Mouse (Mus musculus) embryonic facial prominence, embryonic 11.5 days (tissue): ENCODE measurements around the gene Gm10491. TPM values are rescaled to one million over a fixed set of nuclear protein-coding genes. Genes with fewer than 3 reads are reported as not detected.

Source experiments
- ATAC-seq: fragments of 200-750 bp; cut with Nextera tagmentation; replicated peaks from 2 replicates; pipeline ENCODE4 v1.8.0; 2017; ENCODE audit warnings: low read depth; ENCODE audit not compliant: insufficient number of reproducible peaks, low FRiP score, low TSS enrichment
- DNase-seq: peaks from one replicate; pipeline ENCODE4 v3.0.0-alpha.2; 2015; ENCODE audit warnings: low spot score
- H3K27ac ChIP-seq: fragments of 300-500 bp; sonication (generic); replicated peaks from 2 replicates; pipeline ENCODE4 v1.5.1; 2014; ENCODE audit warnings: mild to moderate bottlenecking, low read depth, low read length, control low read depth
- H3K27me3 ChIP-seq: fragments of 300-500 bp; sonication (generic); 2 replicates; pipeline ENCODE4 v1.6.1; 2014; ENCODE audit warnings: mild to moderate bottlenecking, low read length, moderate library complexity, mixed read lengths; ENCODE audit not compliant: control insufficient read depth, insufficient read depth
- H3K36me3 ChIP-seq: fragments of 300-500 bp; sonication (generic); replicated peaks from 2 replicates; pipeline ENCODE4 v1.6.1; 2014; ENCODE audit warnings: low read depth, mild to moderate bottlenecking, low read length, moderate library complexity, mixed read lengths; ENCODE audit not compliant: control insufficient read depth, insufficient read depth
- H3K4me1 ChIP-seq: fragments of 300-500 bp; sonication (generic); 2 replicates; pipeline ENCODE4 v1.6.1; 2014; ENCODE audit warnings: low read length, mixed read lengths; ENCODE audit not compliant: control insufficient read depth, insufficient read depth
- H3K4me2 ChIP-seq: fragments of 300-500 bp; sonication (generic); 2 replicates; pipeline ENCODE4 v1.6.1; 2014; ENCODE audit warnings: low read depth, mild to moderate bottlenecking, control low read depth, low read length, moderate library complexity
- H3K4me3 ChIP-seq: fragments of 300-500 bp; sonication (generic); 2 replicates; pipeline ENCODE4 v1.5.1; 2014; ENCODE audit warnings: low read depth, low read length, control low read depth
- H3K9ac ChIP-seq: fragments of 300-500 bp; sonication (generic); replicated peaks from 2 replicates; pipeline ENCODE4 v1.6.1; 2014; ENCODE audit warnings: mild to moderate bottlenecking, control low read depth, low read length
- H3K9me3 ChIP-seq: fragments of 300-500 bp; sonication (generic); replicated peaks from 2 replicates; pipeline ENCODE4 v1.6.1; 2016; ENCODE audit warnings: mild to moderate bottlenecking, low read length, inconsistent platforms, mixed read lengths; ENCODE audit not compliant: control insufficient read depth
- WGBS: fragments of 180-500 bp; shearing (Covaris S2); extraction: QIAGEN DNeasy Blood & Tissue Kit; methylation state at CpG from one replicate; pipeline ENCODE4 v1.1.7; 2014; 5-methylcytosine and 5-hydroxymethylcytosine counted together
- polyA plus RNA-seq: library from polyadenylated mRNA; unstranded; fragments of >200 nt; fragmentation: Nextera tagmentation; extraction: Ambion mirVana; gene quantifications from 2 replicates; pipeline ENCODE4 v1.2.1, GENCODE M21; 2014

The Gm10491 gene
- polyA plus RNA-seq, 1 experiment from 2014 or later = not detected

DNA sequence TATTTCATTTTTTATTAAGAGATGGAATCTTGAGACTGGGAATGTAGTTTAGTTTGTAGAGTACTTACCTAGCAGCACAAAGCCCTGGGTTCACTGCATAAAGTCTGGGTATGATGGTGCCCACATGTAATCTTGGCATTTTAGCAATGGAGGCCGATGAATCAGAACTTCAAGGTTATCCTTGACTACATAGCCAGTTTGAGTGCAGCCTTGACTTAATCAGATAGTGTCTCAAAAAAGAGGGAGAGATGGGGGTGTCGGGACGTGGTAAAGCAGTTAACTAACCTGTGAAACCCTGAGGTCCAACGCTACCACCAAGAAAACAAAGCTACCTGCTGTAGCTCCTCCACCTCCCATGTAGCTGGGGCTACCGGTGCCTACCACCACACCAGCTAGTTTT, 3.2 kb downstream of the Gm10491 start:
- DNase-seq (no peak), ATAC-seq (no peak)
- no peak overlapping the region for H3K4me2 ChIP-seq
- 94% methylated on average over 5 of the region's 5 CpGs for WGBS
- H3K27ac ChIP-seq = no peak overlapping the region
- no peaks in the 10 kb centered on the region for H3K36me3 ChIP-seq
- H3K9me3 ChIP-seq = no peaks in the 10 kb centered on the region
- no peak overlapping the region for H3K4me3 ChIP-seq
- no peaks in the 10 kb centered on the region for H3K4me1 ChIP-seq
- no peaks in the 10 kb centered on the region for H3K27me3 ChIP-seq
- H3K9ac ChIP-seq = no peak overlapping the region

DNA sequence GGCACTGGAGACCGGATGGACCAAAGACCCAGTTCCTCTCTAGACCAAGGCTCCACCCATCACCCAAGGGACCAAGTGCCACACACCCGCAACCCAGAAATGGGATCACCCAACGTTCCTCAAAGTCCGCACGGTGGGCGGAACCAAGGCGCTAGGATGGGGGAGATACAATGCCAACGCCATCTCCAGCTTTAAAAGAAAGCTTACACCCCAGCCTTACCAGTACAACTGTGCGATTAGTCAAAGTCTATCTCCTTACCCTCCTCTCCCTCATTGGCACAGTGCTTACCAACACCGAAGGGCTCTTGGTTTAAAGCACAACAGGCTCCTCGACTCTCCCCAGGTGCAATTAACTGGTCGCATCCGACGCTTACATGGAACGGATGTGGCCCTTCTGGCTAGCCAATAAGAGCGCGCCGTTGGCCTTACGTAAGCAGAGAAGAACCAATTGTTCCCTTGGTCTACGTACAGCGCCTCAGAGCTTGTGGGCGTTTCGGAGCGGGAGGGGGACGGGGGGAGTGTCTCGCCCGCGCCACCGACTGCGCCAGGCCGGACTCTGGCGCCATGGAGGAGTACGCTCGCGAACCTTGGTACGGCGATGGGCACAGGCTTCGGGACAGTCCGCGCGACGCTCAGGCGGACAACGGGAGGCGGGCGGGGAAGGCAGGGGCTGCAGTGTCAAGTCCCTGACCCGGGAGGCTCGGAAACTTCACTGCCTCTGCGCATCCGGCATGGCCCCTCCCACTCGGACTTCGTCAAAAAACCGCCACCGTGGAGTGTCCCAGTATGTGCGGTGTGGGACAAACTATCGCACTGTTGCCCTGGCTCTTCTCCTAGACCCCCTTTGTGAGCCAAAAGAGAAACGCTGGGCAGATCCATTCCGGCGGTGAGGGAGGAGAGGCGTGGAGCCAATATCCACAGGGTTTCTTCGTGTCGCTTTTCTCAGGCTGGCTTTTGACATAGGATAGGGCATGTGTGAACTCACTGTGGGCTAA, 8.5 kb downstream of the Gm10491 start, which contains the start of the genes Pqbp1 and Timm17b:
Gene Pqbp1 (minus strand): TSS at position 390 of the 995 bp plus-strand sequence.
Gene Timm17b (plus strand): TSS at position 478 of the 995 bp plus-strand sequence.
- no peaks in the 10 kb centered on the region for H3K27me3 ChIP-seq
- WGBS = 18% methylated on average over 55 of the region's 62 CpGs
- H3K4me2 ChIP-seq = peak within 1 kb of the TSS; percentile 41
- H3K36me3 ChIP-seq = no peaks in the 10 kb centered on the region
- no peaks in the 10 kb centered on the region for H3K4me1 ChIP-seq
- peak within 1 kb of the TSS; percentile 61 for H3K9ac ChIP-seq
- peak within 1 kb of the TSS; percentile 48 for H3K4me3 ChIP-seq
- 0 out of 2 replicates have a peak within 1 kb of the TSS, but pooled peaks have one; percentile 31 for H3K27ac ChIP-seq
- DNase-seq (peak; percentile 90), ATAC-seq (peak; percentile 98)
- H3K9me3 ChIP-seq = no peaks in the 10 kb centered on the region

DNA sequence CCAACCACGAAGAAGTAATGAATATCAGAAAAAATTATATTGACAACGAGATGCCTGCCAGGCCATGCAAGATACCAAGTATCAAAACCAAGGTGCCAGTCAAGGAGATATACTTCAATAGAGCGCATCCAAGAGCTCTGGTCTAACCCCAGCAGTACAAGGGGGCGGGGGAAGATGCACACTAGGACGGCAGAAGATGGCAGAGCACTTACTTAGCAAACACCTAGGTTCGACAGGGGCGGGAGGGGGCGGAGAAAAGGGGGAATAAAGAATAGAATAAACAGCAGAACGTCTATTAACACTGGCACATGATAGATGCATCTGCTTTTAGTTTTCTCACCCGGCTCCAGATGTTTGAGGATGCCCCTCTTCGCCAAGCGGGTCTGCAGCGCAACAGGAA, 9.4 kb downstream of the Gm10491 start:
- WGBS = 25% methylated on average over 12 of the region's 13 CpGs
- Histone ChIP-seq H3K9me3 (no peaks in the 10 kb centered on the region), H3K4me1 (no peaks in the 10 kb centered on the region), H3K4me3 (peak overlapping the region; percentile 48), H3K27ac (no peak overlapping the region), H3K9ac (peak overlapping the region; percentile 44), H3K36me3 (no peaks in the 10 kb centered on the region), H3K4me2 (peak overlapping the region; percentile 41), H3K27me3 (no peaks in the 10 kb centered on the region)
- ATAC-seq (no peak), DNase-seq (no peak)

DNA sequence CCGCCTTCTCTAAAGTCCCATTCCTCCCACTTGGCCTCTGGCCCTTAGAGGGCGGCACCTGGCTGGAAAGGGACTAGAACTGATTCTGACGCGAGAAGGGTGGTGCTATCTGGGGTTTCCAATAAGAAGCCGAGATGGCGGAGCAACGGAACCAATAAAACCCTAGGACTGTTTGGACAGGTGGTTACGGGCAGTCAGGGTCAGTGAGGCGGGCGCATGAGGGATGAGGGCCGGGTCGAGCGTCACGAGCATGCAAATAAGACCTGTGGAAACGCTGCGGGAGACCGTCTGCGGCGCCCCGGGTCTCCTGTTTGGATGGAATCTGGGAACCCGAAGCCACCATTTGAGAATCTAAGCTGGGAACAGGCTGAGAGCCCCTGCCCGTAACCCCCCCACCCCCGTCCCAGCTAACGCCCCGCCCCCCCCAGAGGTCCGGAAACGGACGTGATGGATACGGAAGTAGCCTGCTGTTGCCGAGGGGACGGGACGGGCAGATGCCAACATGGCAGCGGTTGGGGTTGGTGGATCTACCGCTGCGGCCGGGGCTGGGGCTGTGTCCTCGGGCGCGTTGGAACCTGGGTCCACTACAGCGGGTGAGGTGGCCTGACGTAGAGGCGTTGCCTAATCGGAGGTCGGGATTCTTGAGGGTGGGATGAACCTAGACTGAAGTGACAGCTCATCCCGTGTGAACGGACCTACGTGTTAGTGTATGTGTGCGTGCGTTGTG, 23.6 kb downstream of the Gm10491 start, which contains the start of gene Slc35a2:
Gene Slc35a2 (plus strand): TSS at position 188 of the 727 bp plus-strand sequence.
- no peaks in the 10 kb centered on the region for H3K4me1 ChIP-seq
- H3K27me3 ChIP-seq = no peaks in the 10 kb centered on the region
- H3K9me3 ChIP-seq = no peaks in the 10 kb centered on the region
- peak within 1 kb of the TSS; percentile 47 for H3K4me3 ChIP-seq
- peak within 1 kb of the TSS; percentile 17; the same call in 1 of the 2 replicates for H3K27ac ChIP-seq
- DNase-seq (peak; percentile 81), ATAC-seq (peak; percentile 85)
- no peaks in the 10 kb centered on the region for H3K36me3 ChIP-seq
- WGBS = 21% methylated on average over 49 of the region's 49 CpGs
- peak within 1 kb of the TSS; percentile 1 for H3K9ac ChIP-seq
- H3K4me2 ChIP-seq = peak within 1 kb of the TSS; percentile 44

DNA sequence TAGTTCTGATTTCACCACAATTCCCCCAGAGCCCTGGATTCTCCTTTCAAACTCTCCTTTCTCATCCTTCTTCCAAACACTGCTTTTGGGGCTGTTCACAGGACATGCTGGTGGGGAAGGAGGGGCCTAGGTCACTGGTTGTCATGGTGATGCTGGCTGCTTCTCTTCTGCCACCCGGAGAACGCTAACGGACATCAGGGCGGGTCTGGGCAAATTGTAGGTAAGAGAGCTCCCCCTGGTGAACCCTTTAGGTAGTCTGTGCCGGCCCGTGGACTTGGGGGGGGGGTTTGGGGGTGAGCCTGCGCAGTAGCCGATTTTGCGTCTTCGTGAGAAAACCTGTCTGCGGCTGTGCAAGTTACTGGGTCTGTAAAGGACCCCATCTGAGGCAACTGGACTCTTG, 27.8 kb downstream of the Gm10491 start:
- DNase-seq = peak; percentile 78
- H3K36me3 ChIP-seq = no peaks in the 10 kb centered on the region
- no peaks in the 10 kb centered on the region for H3K4me1 ChIP-seq
- H3K4me2 ChIP-seq = peak overlapping the region; percentile 21; the same call in 1 of the 2 replicates
- no peak overlapping the region for H3K9ac ChIP-seq
- 0 out of 2 replicates have a peak, but pooled peaks have one; percentile 31 for ATAC-seq
- 11% methylated on average over 11 of the region's 11 CpGs for WGBS
- no peak overlapping the region for H3K4me3 ChIP-seq
- no peaks in the 10 kb centered on the region for H3K27me3 ChIP-seq
- H3K27ac ChIP-seq = no peak overlapping the region
- no peaks in the 10 kb centered on the region for H3K9me3 ChIP-seq

DNA sequence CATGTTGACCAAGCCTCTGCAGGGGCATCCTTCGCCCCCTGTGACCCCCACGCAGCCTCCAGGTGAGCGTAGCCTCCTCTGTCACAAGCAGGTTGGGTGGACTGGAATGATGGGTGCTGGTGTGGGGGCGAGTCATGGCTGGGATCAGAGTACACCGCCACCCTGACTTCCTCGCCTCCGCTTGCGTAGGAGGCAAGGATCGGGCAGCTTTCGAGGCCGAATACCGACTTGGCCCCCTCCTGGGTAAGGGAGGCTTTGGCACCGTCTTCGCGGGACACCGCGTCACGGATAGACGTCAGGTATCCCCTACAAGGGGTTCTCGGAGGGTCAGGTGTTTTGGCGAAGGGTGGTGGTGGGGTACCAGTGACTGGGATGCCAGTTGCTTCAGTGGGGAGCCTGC, 29.1 kb downstream of the Gm10491 start:
- ATAC-seq (peak; percentile 31), DNase-seq (no peak)
- Histone ChIP-seq H3K27me3 (no peaks in the 10 kb centered on the region), H3K9me3 (no peaks in the 10 kb centered on the region), H3K27ac (no peak overlapping the region), H3K4me3 (peak overlapping the region; percentile 34), H3K36me3 (no peaks in the 10 kb centered on the region), H3K9ac (peak overlapping the region; percentile 43; the same call in 1 of the 2 replicates), H3K4me1 (no peaks in the 10 kb centered on the region), H3K4me2 (peak overlapping the region; percentile 76)
- WGBS = 16% methylated on average over 21 of the region's 21 CpGs

DNA sequence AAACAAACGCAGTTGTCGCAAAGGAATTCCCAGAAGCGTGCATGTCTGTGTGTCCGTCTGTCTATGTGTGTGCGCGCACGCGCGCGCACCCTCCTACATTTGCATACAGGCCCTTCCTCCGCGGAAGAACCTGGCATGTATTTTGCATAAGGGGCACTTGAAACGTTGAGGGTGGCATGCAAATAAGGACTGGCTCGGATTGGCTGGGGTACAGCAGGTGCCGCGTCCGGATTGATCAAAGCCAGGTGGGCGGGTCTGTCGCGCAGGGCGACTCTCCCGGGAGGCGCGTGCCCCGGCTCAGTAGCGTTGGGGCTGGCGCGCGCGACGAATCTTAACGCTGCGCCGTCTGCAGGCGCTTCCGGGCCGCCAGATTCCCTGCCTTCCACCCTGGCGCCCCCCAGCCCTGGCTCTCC, 29.6 kb downstream of the Gm10491 start, which contains the start of gene Pim2:
Gene Pim2 (plus strand): TSS at position 256 of the 413 bp plus-strand sequence.
- no peaks in the 10 kb centered on the region for H3K4me1 ChIP-seq
- ATAC-seq = peak; percentile 83
- WGBS = 24% methylated on average over 34 of the region's 38 CpGs
- peak within 1 kb of the TSS; percentile 76 for H3K4me2 ChIP-seq
- H3K36me3 ChIP-seq = no peaks in the 10 kb centered on the region
- peak within 1 kb of the TSS; percentile 43; the same call in 1 of the 2 replicates for H3K9ac ChIP-seq
- no peaks in the 10 kb centered on the region for H3K9me3 ChIP-seq
- DNase-seq = peak; percentile 80
- no peaks in the 10 kb centered on the region for H3K27me3 ChIP-seq
- H3K4me3 ChIP-seq = peak within 1 kb of the TSS; percentile 34
- no peak within 1 kb of the TSS for H3K27ac ChIP-seq
